Mouse (Mus musculus): ENCODE results near the gene Kcnk7. TPM values are rescaled to one million over a fixed set of nuclear protein-coding genes. Genes with fewer than 3 reads are reported as not detected.

The Kcnk7 gene
- total RNA-seq, 1 experiment = 0.67 TPM

GRCm38 (mm10) chr19:5711218-5711617 is 7.1 kb downstream of the Kcnk7 start:
- Histone ChIP-seq H3K9ac (ENCODE audit: insufficient read depth, low read depth, low read length, poor library complexity, severe bottlenecking) (no peak overlapping the region), H3K27ac (ENCODE audit: insufficient read depth, low read depth, low read length, poor library complexity, severe bottlenecking) (no peak overlapping the region), H3K9me3 (ENCODE audit: control insufficient read depth, insufficient read depth, low read depth, low read length) (no peaks in the 10 kb centered on the region), H3K36me3 (ENCODE audit: control insufficient read depth, insufficient read depth, low read length, poor library complexity, severe bottlenecking) (no peaks in the 10 kb centered on the region), H3K4me1 (ENCODE audit: control insufficient read depth in 2 of 2, insufficient read depth in 2 of 2, low read length in 2 of 2, poor library complexity in 1 of 2) (peaks cover 0 to 3% of the 10 kb centered on the region in 2 experiments; a peak in 1 of 4 replicates), H3K4me3 (ENCODE audit: insufficient read depth in 1 of 2, low read depth in 1 of 2, low read length in 2 of 2, poor library complexity in 1 of 2, severe bottlenecking in 1 of 2) (no peak overlapping the region)
- DNase-seq (ENCODE audit: low read depth, low spot score) = no peak
- TF ChIP-seq HCFC1 (IDR thresholded peaks at IDR 0.05; ENCODE audit: borderline replicate concordance, insufficient read depth, low read length) = no peak
- no peak for TF ChIP-seq ZC3H11A (IDR thresholded peaks at IDR 0.05; ENCODE audit: borderline replicate concordance, low read depth, low read length)
- TF ChIP-seq MAFK (IDR thresholded peaks at IDR 0.05; ENCODE audit: insufficient read depth, low read depth, low read length) = no peak
- no peak for TF ChIP-seq ZNF384 (IDR thresholded peaks at IDR 0.05; ENCODE audit: low read depth, low read length)
- no peak for TF ChIP-seq CHD2 (IDR thresholded peaks at IDR 0.05; ENCODE audit: low read depth, low read length)
- in situ Hi-C loops (cut with MboI; ENCODE audit: low sequenced_read_pairs in 2 of 2, unreplicated experiment in 2 of 2) = no loop called here

DNA sequence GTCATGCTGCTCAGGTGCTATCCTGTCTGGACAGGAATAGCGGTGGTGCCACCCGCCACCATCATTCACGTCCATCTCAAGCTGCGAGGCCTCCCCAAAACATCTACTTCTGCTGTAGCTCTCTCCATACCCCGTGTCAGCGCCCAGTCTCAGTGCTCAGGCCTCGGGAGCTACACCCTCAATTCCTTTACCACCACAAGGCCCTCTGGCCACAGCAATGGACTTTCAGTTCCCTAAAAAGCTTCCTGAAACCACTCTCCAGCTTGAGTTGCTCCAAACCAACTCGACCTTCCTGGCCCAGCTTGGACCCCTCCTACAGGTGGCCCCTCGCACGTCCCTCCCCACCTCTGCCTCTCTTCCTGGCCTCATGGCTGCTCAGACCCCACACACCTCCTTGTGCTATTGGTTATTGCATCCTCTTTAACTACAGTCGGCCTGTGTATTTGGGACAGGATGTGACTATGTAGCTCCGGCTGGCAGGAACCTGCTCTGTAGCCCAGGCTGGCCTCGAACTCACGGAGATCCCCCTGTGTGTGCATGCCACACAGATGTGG is 7.8 kb downstream of the Kcnk7 start:
- H3K36me3 ChIP-seq (ENCODE audit: control insufficient read depth, insufficient read depth, low read length, poor library complexity, severe bottlenecking) = no peaks in the 10 kb centered on the region
- DNase-seq (ENCODE audit: low read depth, low spot score) = no peak

GRCm38 (mm10) chr19:5713255-5713654 is 9.1 kb downstream of the Kcnk7 start:
- no peaks in the 10 kb centered on the region for H3K9me3 ChIP-seq (ENCODE audit: control insufficient read depth, insufficient read depth, low read depth, low read length)
- no peak for TF ChIP-seq MAFK (IDR thresholded peaks at IDR 0.05; ENCODE audit: insufficient read depth, low read depth, low read length)
- no peak for TF ChIP-seq CHD2 (IDR thresholded peaks at IDR 0.05; ENCODE audit: low read depth, low read length)
- TF ChIP-seq ZNF384 (IDR thresholded peaks at IDR 0.05; ENCODE audit: low read depth, low read length) = no peak
- TF ChIP-seq HCFC1 (IDR thresholded peaks at IDR 0.05; ENCODE audit: borderline replicate concordance, insufficient read depth, low read length) = no peak
- TF ChIP-seq ZC3H11A (IDR thresholded peaks at IDR 0.05; ENCODE audit: borderline replicate concordance, low read depth, low read length) = no peak
- DNase-seq (ENCODE audit: low read depth, low spot score) = no peak
- no peak overlapping the region for H3K27ac ChIP-seq (ENCODE audit: insufficient read depth, low read depth, low read length, poor library complexity, severe bottlenecking)
- H3K9ac ChIP-seq (ENCODE audit: insufficient read depth, low read depth, low read length, poor library complexity, severe bottlenecking) = no peak overlapping the region
- no peak overlapping the region for H3K4me3 ChIP-seq (ENCODE audit: insufficient read depth in 1 of 2, low read depth in 1 of 2, low read length in 2 of 2, poor library complexity in 1 of 2, severe bottlenecking in 1 of 2)
- no peaks in the 10 kb centered on the region for H3K36me3 ChIP-seq (ENCODE audit: control insufficient read depth, insufficient read depth, low read length, poor library complexity, severe bottlenecking)
- peaks cover 2 to 3% of the 10 kb centered on the region in 2 experiments; a peak in 2 of 4 replicates for H3K4me1 ChIP-seq (ENCODE audit: control insufficient read depth in 2 of 2, insufficient read depth in 2 of 2, low read length in 2 of 2, poor library complexity in 1 of 2)
- in situ Hi-C loops (cut with MboI; ENCODE audit: low sequenced_read_pairs in 2 of 2, unreplicated experiment in 2 of 2) = no loop called here

More for the DNA sequence above, 7.8 kb downstream of the Kcnk7 start:
- no peaks in the 10 kb centered on the region for H3K9me3 ChIP-seq (ENCODE audit: control insufficient read depth, insufficient read depth, low read depth, low read length)
- H3K4me3 ChIP-seq (ENCODE audit: insufficient read depth in 1 of 2, low read depth in 1 of 2, low read length in 2 of 2, poor library complexity in 1 of 2, severe bottlenecking in 1 of 2) = no peak overlapping the region
- H3K9ac ChIP-seq (ENCODE audit: insufficient read depth, low read depth, low read length, poor library complexity, severe bottlenecking) = no peak overlapping the region
- in situ Hi-C loops (cut with MboI; ENCODE audit: low sequenced_read_pairs in 2 of 2, unreplicated experiment in 2 of 2) = no loop called here
- H3K4me1 ChIP-seq (ENCODE audit: control insufficient read depth in 2 of 2, insufficient read depth in 2 of 2, low read length in 2 of 2, poor library complexity in 1 of 2) = peaks cover under 1 to 3% of the 10 kb centered on the region in 2 experiments; a peak in 2 of 4 replicates
- H3K27ac ChIP-seq (ENCODE audit: insufficient read depth, low read depth, low read length, poor library complexity, severe bottlenecking) = no peak overlapping the region
- no peak for TF ChIP-seq MAFK (IDR thresholded peaks at IDR 0.05; ENCODE audit: insufficient read depth, low read depth, low read length)
- no peak for TF ChIP-seq HCFC1 (IDR thresholded peaks at IDR 0.05; ENCODE audit: borderline replicate concordance, insufficient read depth, low read length)
- no peak for TF ChIP-seq CHD2 (IDR thresholded peaks at IDR 0.05; ENCODE audit: low read depth, low read length)
- no peak for TF ChIP-seq ZNF384 (IDR thresholded peaks at IDR 0.05; ENCODE audit: low read depth, low read length)

- H3K4me1 ChIP-seq (ENCODE audit: control insufficient read depth in 2 of 2, insufficient read depth in 2 of 2, low read length in 2 of 2, poor library complexity in 1 of 2) = peaks cover 2 to 3% of the 10 kb centered on the region in 2 experiments; a peak in 2 of 4 replicates
- no peak overlapping the region for H3K27ac ChIP-seq (ENCODE audit: insufficient read depth, low read depth, low read length, poor library complexity, severe bottlenecking)
- no peak for DNase-seq (ENCODE audit: low read depth, low spot score)
- no peak overlapping the region for H3K9ac ChIP-seq (ENCODE audit: insufficient read depth, low read depth, low read length, poor library complexity, severe bottlenecking)
- H3K36me3 ChIP-seq (ENCODE audit: control insufficient read depth, insufficient read depth, low read length, poor library complexity, severe bottlenecking) = no peaks in the 10 kb centered on the region
- in situ Hi-C loops (cut with MboI; ENCODE audit: low sequenced_read_pairs in 2 of 2, unreplicated experiment in 2 of 2) = no loop called here
- H3K9me3 ChIP-seq (ENCODE audit: control insufficient read depth, insufficient read depth, low read depth, low read length) = no peaks in the 10 kb centered on the region
- no peak for TF ChIP-seq ZNF384 (IDR thresholded peaks at IDR 0.05; ENCODE audit: low read depth, low read length)
- no peak for TF ChIP-seq MAFK (IDR thresholded peaks at IDR 0.05; ENCODE audit: insufficient read depth, low read depth, low read length)
- TF ChIP-seq CHD2 (IDR thresholded peaks at IDR 0.05; ENCODE audit: low read depth, low read length) = no peak
- TF ChIP-seq HCFC1 (IDR thresholded peaks at IDR 0.05; ENCODE audit: borderline replicate concordance, insufficient read depth, low read length) = no peak
- TF ChIP-seq ZC3H11A (IDR thresholded peaks at IDR 0.05; ENCODE audit: borderline replicate concordance, low read depth, low read length) = no peak
- no peak overlapping the region for H3K4me3 ChIP-seq (ENCODE audit: insufficient read depth in 1 of 2, low read depth in 1 of 2, low read length in 2 of 2, poor library complexity in 1 of 2, severe bottlenecking in 1 of 2)
Observed at GRCm38 (mm10) chr19:5713730-5714129, 9.6 kb downstream of the Kcnk7 start.
